Mouse (Mus musculus): ENCODE data around the gene Gm45799. TPM values are rescaled to one million over a fixed set of nuclear protein-coding genes. Genes with fewer than 3 reads are reported as not detected.

Gm45799 gene
- total and polyA plus RNA-seq, 3 experiments = 67.2 to 109 TPM; not detected in 1

GRCm38 (mm10) chr7:105617810-105618209 is 22.5 kb upstream of the Gm45799 start:
- H3K79me2 ChIP-seq (ENCODE audit: control insufficient read depth, insufficient read depth, low read length, poor library complexity) = no peaks in the 10 kb centered on the region
- no peak overlapping the region for H3K4me3 ChIP-seq (ENCODE audit: control insufficient read depth in 1 of 2, insufficient read depth in 1 of 2, low read depth in 2 of 2, low read length in 2 of 2)
- H3K9ac ChIP-seq (ENCODE audit: control insufficient read depth, low read depth, low read length, poor library complexity, severe bottlenecking) = no peak overlapping the region
- TF ChIP-seq ZMIZ1 (IDR thresholded peaks at IDR 0.05; ENCODE audit: low read depth, low read length) = no peak
- TF ChIP-seq CTCF (IDR thresholded peaks at IDR 0.05 in 2 of 3, conservative IDR thresholded peaks at IDR 0.05 in 1 of 3; ENCODE audit: control insufficient read depth in 1 of 3, insufficient read depth in 1 of 3, low read depth in 2 of 3, low read length in 3 of 3, poor library complexity in 1 of 3, severe bottlenecking in 1 of 3) = no peak
- no peak for TF ChIP-seq SMC3 (IDR thresholded peaks at IDR 0.05; ENCODE audit: low read depth, low read length)
- TF ChIP-seq NRF1 (IDR thresholded peaks at IDR 0.05; ENCODE audit: insufficient read depth, low read depth, low read length, poor library complexity, severe bottlenecking) = no peak
- no peak for TF ChIP-seq USF2 (IDR thresholded peaks at IDR 0.05; ENCODE audit: borderline replicate concordance in 1 of 2, insufficient read depth in 1 of 2, low read depth in 1 of 2, low read length in 2 of 2)
- no peak for TF ChIP-seq JUND (IDR thresholded peaks at IDR 0.05; ENCODE audit: low read depth, low read length)
- TF ChIP-seq ZC3H11A (IDR thresholded peaks at IDR 0.05; ENCODE audit: low read depth, low read length) = no peak
- no peak for TF ChIP-seq USF1 (IDR thresholded peaks at IDR 0.05; ENCODE audit: low read depth, low read length)
- no peak for TF ChIP-seq TAL1 (IDR thresholded peaks at IDR 0.05; ENCODE audit: low read length)
- no peaks in the 10 kb centered on the region for H3K4me1 ChIP-seq (ENCODE audit: control insufficient read depth in 1 of 2, insufficient read depth in 2 of 2, low read length in 2 of 2)
- H3K36me3 ChIP-seq (ENCODE audit: control insufficient read depth in 1 of 2, insufficient read depth in 2 of 2, low read length in 2 of 2) = no peaks in the 10 kb centered on the region
- H3K27ac ChIP-seq (ENCODE audit: control insufficient read depth, low read depth, low read length) = no peak overlapping the region
- H3K27me3 ChIP-seq (ENCODE audit: control insufficient read depth in 1 of 2, insufficient read depth in 2 of 2, low read length in 2 of 2) = no peaks in the 10 kb centered on the region
- H3K9me3 ChIP-seq (replicated peaks; ENCODE audit: insufficient read depth, low read length) = no peaks in the 10 kb centered on the region
- DNase-seq (ENCODE audit: low read depth, low spot score) = no peak

- no peak for TF ChIP-seq MYC (IDR thresholded peaks at IDR 0.05; ENCODE audit: low read depth, low read length)
- Histone ChIP-seq H3K36me3 (ENCODE audit: control insufficient read depth in 1 of 2, insufficient read depth in 2 of 2, low read length in 2 of 2) (no peaks in the 10 kb centered on the region), H3K79me2 (ENCODE audit: control insufficient read depth, insufficient read depth, low read length, poor library complexity) (no peaks in the 10 kb centered on the region)
Measured at GRCm38 (mm10) chr7:105619701-105620100, 20.7 kb upstream of the Gm45799 start.

GRCm38 (mm10) chr7:105621053-105621452 is 19.3 kb upstream of the Gm45799 start:
- Histone ChIP-seq H3K4me3 (ENCODE audit: control insufficient read depth in 1 of 2, insufficient read depth in 1 of 2, low read depth in 2 of 2, low read length in 2 of 2) (no peak overlapping the region), H3K9ac (ENCODE audit: control insufficient read depth, low read depth, low read length, poor library complexity, severe bottlenecking) (no peak overlapping the region), H3K36me3 (ENCODE audit: control insufficient read depth in 1 of 2, insufficient read depth in 2 of 2, low read length in 2 of 2) (no peaks in the 10 kb centered on the region), H3K4me1 (ENCODE audit: control insufficient read depth in 1 of 2, insufficient read depth in 2 of 2, low read length in 2 of 2) (no peaks in the 10 kb centered on the region), H3K9me3 (replicated peaks; ENCODE audit: insufficient read depth, low read length) (no peaks in the 10 kb centered on the region), H3K79me2 (ENCODE audit: control insufficient read depth, insufficient read depth, low read length, poor library complexity) (no peaks in the 10 kb centered on the region), H3K27me3 (ENCODE audit: control insufficient read depth in 1 of 2, insufficient read depth in 2 of 2, low read length in 2 of 2) (no peaks in the 10 kb centered on the region), H3K27ac (ENCODE audit: control insufficient read depth, low read depth, low read length) (no peak overlapping the region)
- no peak for TF ChIP-seq USF1 (IDR thresholded peaks at IDR 0.05; ENCODE audit: low read depth, low read length)
- no peak for TF ChIP-seq CHD1 (IDR thresholded peaks at IDR 0.05; ENCODE audit: low read depth, low read length)
- TF ChIP-seq MXI1 (IDR thresholded peaks at IDR 0.05; ENCODE audit: low read depth, low read length) = no peak
- TF ChIP-seq NRF1 (IDR thresholded peaks at IDR 0.05; ENCODE audit: insufficient read depth, low read depth, low read length, poor library complexity, severe bottlenecking) = no peak
- TF ChIP-seq ELF1 (IDR thresholded peaks at IDR 0.05; ENCODE audit: low read depth, low read length) = no peak
- TF ChIP-seq MYB (IDR thresholded peaks at IDR 0.05; ENCODE audit: low read depth, low read length) = no peak
- no peak for TF ChIP-seq KAT2A (conservative IDR thresholded peaks at IDR 0.05; ENCODE audit: low read depth, low read length)
- no peak for DNase-seq (ENCODE audit: low read depth, low spot score)

More at GRCm38 (mm10) chr7:105619701-105620100, 20.7 kb upstream of the Gm45799 start:
- no peak overlapping the region for H3K4me3 ChIP-seq (ENCODE audit: control insufficient read depth in 1 of 2, insufficient read depth in 1 of 2, low read depth in 2 of 2, low read length in 2 of 2)
- DNase-seq (ENCODE audit: low read depth, low spot score) = no peak
- no peaks in the 10 kb centered on the region for H3K27me3 ChIP-seq (ENCODE audit: control insufficient read depth in 1 of 2, insufficient read depth in 2 of 2, low read length in 2 of 2)
- no peak overlapping the region for H3K9ac ChIP-seq (ENCODE audit: control insufficient read depth, low read depth, low read length, poor library complexity, severe bottlenecking)
- H3K4me1 ChIP-seq (ENCODE audit: control insufficient read depth in 1 of 2, insufficient read depth in 2 of 2, low read length in 2 of 2) = no peaks in the 10 kb centered on the region
- no peak overlapping the region for H3K27ac ChIP-seq (ENCODE audit: control insufficient read depth, low read depth, low read length)
- no peaks in the 10 kb centered on the region for H3K9me3 ChIP-seq (replicated peaks; ENCODE audit: insufficient read depth, low read length)
